Mouse (Mus musculus) MEL (cell line): ENCODE measurements at regions not wholly inside any gene's neighbourhood (a gene's known extent, or its start where the extent isn't known, plus 50 kb on each side); places are given as distances from the start of the nearest gene placed in this dataset.

ENCODE experiments used
- DNase-seq: peaks from one replicate; pipeline ENCODE4 v3.0.0; 2011; ENCODE audit warnings: low read depth, low spot score
- H3K27ac ChIP-seq: 2 replicates; pipeline ENCODE4 v1.5.1; 2012; ENCODE audit warnings: low read depth, mild to moderate bottlenecking, control low read depth, low read length, moderate library complexity; ENCODE audit not compliant: control insufficient read depth
- H3K27me3 ChIP-seq, 2 experiments: fragments of 150-350 bp in 1 of 2; sonication (generic) in 1 of 2; 2 replicates each; pipeline ENCODE4 v1.6.1; 2012; ENCODE audit warnings: low read length in 2 of 2, mild to moderate bottlenecking in 2 of 2, improper control_type of control experiment in 1 of 2, moderate library complexity in 1 of 2; ENCODE audit not compliant: insufficient read depth in 2 of 2, control insufficient read depth in 1 of 2
- H3K36me3 ChIP-seq, 2 experiments: 2 replicates each; pipeline ENCODE4 v1.6.1; 2012 to 2014; ENCODE audit warnings: low read length in 2 of 2, improper control_type of control experiment in 1 of 2, inconsistent platforms in 1 of 2, mild to moderate bottlenecking in 1 of 2; ENCODE audit not compliant: insufficient read depth in 2 of 2, control insufficient read depth in 1 of 2
- H3K4me1 ChIP-seq, 2 experiments: fragments of 150-350 bp in 1 of 2; sonication (generic) in 1 of 2; 2 replicates each; pipeline ENCODE4 v1.6.1; 2012; ENCODE audit warnings: low read length in 2 of 2, improper control_type of control experiment in 1 of 2, mild to moderate bottlenecking in 1 of 2; ENCODE audit not compliant: insufficient read depth in 2 of 2, control insufficient read depth in 1 of 2
- H3K4me3 ChIP-seq, 2 experiments: fragments of 150-350 bp in 1 of 2; sonication (generic) in 1 of 2; 2 replicates each; pipeline ENCODE4 v1.5.1; 2012; ENCODE audit warnings: low read depth in 2 of 2, low read length in 2 of 2, mild to moderate bottlenecking in 2 of 2, moderate library complexity in 2 of 2, control low read depth in 1 of 2, improper control_type of control experiment in 1 of 2; ENCODE audit not compliant: control insufficient read depth in 1 of 2, insufficient read depth in 1 of 2
- H3K79me2 ChIP-seq: 2 replicates; pipeline ENCODE4 v1.6.1; 2012; ENCODE audit warnings: mild to moderate bottlenecking, low read length, moderate library complexity; ENCODE audit not compliant: control insufficient read depth, poor library complexity, insufficient read depth
- H3K9ac ChIP-seq: 2 replicates; pipeline ENCODE4 v1.6.1; 2012; ENCODE audit warnings: low read depth, mild to moderate bottlenecking, control low read depth, low read length, moderate library complexity; ENCODE audit not compliant: control insufficient read depth, poor library complexity, severe bottlenecking
- H3K9me3 ChIP-seq: fragments of 150-350 bp; sonication (generic); replicated peaks from 2 replicates; pipeline ENCODE4 v1.6.1; 2012; ENCODE audit warnings: mild to moderate bottlenecking, low read length, improper control_type of control experiment, moderate library complexity; ENCODE audit not compliant: insufficient read depth
- BHLHE40 ChIP-seq: IDR thresholded peaks from 2 replicates; pipeline ENCODE4 v1.6.1; 2012; ENCODE audit warnings: low read depth, mild to moderate bottlenecking, inconsistent platforms, low read length, improper control_type of control experiment, borderline replicate concordance
- CHD2 ChIP-seq: IDR thresholded peaks from 2 replicates; pipeline ENCODE4 v1.6.1; 2011; ENCODE audit warnings: low read length, improper control_type of control experiment
- ELF1 ChIP-seq: IDR thresholded peaks from 2 replicates; pipeline ENCODE4 v1.6.1; 2014; ENCODE audit warnings: low read depth, mild to moderate bottlenecking, inconsistent platforms, low read length, improper control_type of control experiment, moderate library complexity
- GABPA ChIP-seq: IDR thresholded peaks from 2 replicates; pipeline ENCODE4 v1.6.1; 2012; ENCODE audit warnings: low read depth, mild to moderate bottlenecking, inconsistent platforms, low read length, improper control_type of control experiment, moderate library complexity
- GATA1 ChIP-seq: IDR thresholded peaks from 2 replicates; pipeline ENCODE4 v1.6.1; 2011; ENCODE audit warnings: low read depth, low read length, improper control_type of control experiment
- MAFK ChIP-seq: IDR thresholded peaks from 2 replicates; pipeline ENCODE4 v1.6.1; 2011; ENCODE audit warnings: low read depth, mild to moderate bottlenecking, low read length, improper control_type of control experiment, borderline replicate concordance
- MAX ChIP-seq: IDR thresholded peaks from 2 replicates; pipeline ENCODE4 v1.6.1; 2011; ENCODE audit warnings: low read length, improper control_type of control experiment
- MAZ ChIP-seq: IDR thresholded peaks from 2 replicates; pipeline ENCODE4 v1.6.1; 2012; ENCODE audit warnings: low read depth, mild to moderate bottlenecking, inconsistent platforms, low read length, improper control_type of control experiment
- MEF2A ChIP-seq: IDR thresholded peaks from 2 replicates; pipeline ENCODE4 v1.6.1; 2014; ENCODE audit warnings: low read depth, mild to moderate bottlenecking, inconsistent platforms, low read length, improper control_type of control experiment; ENCODE audit not compliant: poor library complexity, insufficient replicate concordance, severe bottlenecking; ENCODE audit errors: extremely low read depth
- NELFE ChIP-seq: IDR thresholded peaks from 2 replicates; pipeline ENCODE4 v1.6.1; 2011; ENCODE audit warnings: low read depth, low read length, improper control_type of control experiment
- NRF1 ChIP-seq: IDR thresholded peaks from 2 replicates; pipeline ENCODE4 v1.6.1; 2014; ENCODE audit warnings: low read depth, mild to moderate bottlenecking, inconsistent platforms, low read length, improper control_type of control experiment, moderate library complexity; ENCODE audit not compliant: poor library complexity, insufficient read depth, severe bottlenecking
- POLR2AphosphoS2 ChIP-seq: IDR thresholded peaks from 2 replicates; pipeline ENCODE4 v1.6.1; 2011; ENCODE audit warnings: low read length, improper control_type of control experiment
- RAD21 ChIP-seq: IDR thresholded peaks from 2 replicates; pipeline ENCODE4 v1.6.1; 2011; ENCODE audit warnings: mild to moderate bottlenecking, low read depth, low read length, improper control_type of control experiment
- SIN3A ChIP-seq: IDR thresholded peaks from 2 replicates; pipeline ENCODE4 v1.6.1; 2012; ENCODE audit warnings: low read length, improper control_type of control experiment, inconsistent platforms
- TBP ChIP-seq: IDR thresholded peaks from 2 replicates; pipeline ENCODE4 v1.8.0; 2011; ENCODE audit warnings: low read depth, low read length, improper control_type of control experiment
- TCF12 ChIP-seq: IDR thresholded peaks from 2 replicates; pipeline ENCODE4 v1.6.1; 2014; ENCODE audit warnings: low read depth, mild to moderate bottlenecking, inconsistent platforms, low read length, improper control_type of control experiment, moderate library complexity
- UBTF ChIP-seq: IDR thresholded peaks from 2 replicates; pipeline ENCODE4 v1.6.1; 2012; ENCODE audit warnings: low read depth, mild to moderate bottlenecking, inconsistent platforms, low read length, improper control_type of control experiment, moderate library complexity, borderline replicate concordance; ENCODE audit not compliant: insufficient read depth
- USF2 ChIP-seq, 2 experiments: IDR thresholded peaks; 2 replicates each; pipeline ENCODE4 v1.6.1; 2011 to 2012; ENCODE audit warnings: improper control_type of control experiment in 2 of 2, low read length in 2 of 2, borderline replicate concordance in 1 of 2, inconsistent platforms in 1 of 2, low read depth in 1 of 2, mild to moderate bottlenecking in 1 of 2; ENCODE audit not compliant: insufficient read depth in 1 of 2
- ZNF384 ChIP-seq: IDR thresholded peaks from 2 replicates; pipeline ENCODE4 v1.6.1; 2012; ENCODE audit warnings: low read depth, mild to moderate bottlenecking, inconsistent platforms, low read length, improper control_type of control experiment

DNA sequence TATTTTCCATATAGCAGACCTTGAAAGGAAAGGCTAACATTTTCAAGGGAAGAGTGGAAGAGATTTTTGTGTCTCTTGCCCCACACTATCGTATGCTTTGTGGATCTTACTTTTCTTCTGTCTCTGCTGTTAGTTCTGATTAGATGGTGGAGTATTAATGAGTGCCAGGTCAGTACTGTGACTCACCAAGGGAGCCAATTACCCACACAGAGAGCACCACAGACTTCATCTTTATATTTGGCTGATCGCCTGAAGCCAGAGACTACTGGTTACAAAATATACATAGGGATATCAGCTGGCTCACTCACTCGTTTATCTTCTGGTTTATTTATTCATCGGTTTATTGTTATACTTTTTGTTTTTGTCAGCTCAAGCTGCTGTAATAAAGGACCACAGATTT lies 381.5 kb downstream of the Brinp2 start:
- no peaks in the 10 kb centered on the region for H3K27me3 ChIP-seq
- H3K36me3 ChIP-seq, result 0 out of 4 replicates have a peak, but pooled peaks cover 0 to 2% of the 10 kb centered on the region in 2 experiments
- no peaks in the 10 kb centered on the region for H3K4me1 ChIP-seq
- DNase-seq, result peak; percentile 15
- no peaks in the 10 kb centered on the region for H3K79me2 ChIP-seq
- no peaks in the 10 kb centered on the region for H3K9me3 ChIP-seq
- no peak overlapping the region for H3K4me3 ChIP-seq
- no peak overlapping the region for H3K27ac ChIP-seq
- TF ChIP-seq RAD21 (no peak), CHD2 (no peak), NRF1 (no peak), MAFK (no peak), MAX (no peak), GATA1 (no peak), TBP (no peak), MEF2A (no peak), ZNF384 (no peak), USF2 (IDR thresholded peaks at IDR 0.05; ENCODE audit: borderline replicate concordance in 1 of 2, insufficient read depth in 1 of 2, low read depth in 1 of 2, low read length in 2 of 2) (no peak), GABPA (no peak), SIN3A (no peak)
- no peak overlapping the region for H3K9ac ChIP-seq

DNA sequence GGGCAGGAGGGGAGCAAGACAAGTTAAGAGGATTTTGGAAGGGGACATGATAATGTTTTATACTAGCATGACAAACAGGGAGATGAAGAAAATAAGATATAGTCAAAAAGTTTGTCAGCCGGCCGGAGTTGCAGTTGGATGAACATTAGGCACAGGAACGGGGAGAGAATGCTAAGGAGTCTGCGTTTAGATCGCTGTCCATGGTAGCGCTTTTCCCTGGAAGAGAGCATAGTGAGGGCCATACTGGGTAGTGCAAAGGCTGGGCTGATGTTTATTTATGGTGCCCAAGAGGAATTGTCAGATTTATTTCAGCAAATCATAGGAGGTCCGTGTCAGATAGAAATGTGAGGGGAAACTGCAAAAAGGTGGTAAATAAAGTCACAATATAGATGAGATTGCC lies 337.0 kb downstream of the Brinp2 start:
- DNase-seq, result peak; percentile 10
- Histone ChIP-seq H3K4me1 (no peaks in the 10 kb centered on the region), H3K36me3 (no peaks in the 10 kb centered on the region), H3K27ac (no peak overlapping the region), H3K4me3 (no peak overlapping the region), H3K79me2 (no peaks in the 10 kb centered on the region), H3K9me3 (no peaks in the 10 kb centered on the region), H3K9ac (no peak overlapping the region), H3K27me3 (no peaks in the 10 kb centered on the region)
- no peak for TF ChIP-seq POLR2AphosphoS2
- TF ChIP-seq NELFE, result no peak
- TF ChIP-seq MEF2A, result no peak
- TF ChIP-seq CHD2, result no peak
- TF ChIP-seq MAZ, result no peak
- no peak for TF ChIP-seq MAX
- no peak for TF ChIP-seq ELF1
- no peak for TF ChIP-seq TCF12
- TF ChIP-seq GATA1, result no peak
- TF ChIP-seq TBP, result no peak
- TF ChIP-seq UBTF, result no peak
- TF ChIP-seq BHLHE40, result no peak
